Mouse (Mus musculus): Measurements from ENCODE around the gene Ust. TPM values are rescaled to one million over a fixed set of nuclear protein-coding genes. Genes with fewer than 3 reads are reported as not detected.

The Ust gene
- total RNA-seq, 2 experiments from 2014 or later: 50.0 to 52.6 TPM

DNA sequence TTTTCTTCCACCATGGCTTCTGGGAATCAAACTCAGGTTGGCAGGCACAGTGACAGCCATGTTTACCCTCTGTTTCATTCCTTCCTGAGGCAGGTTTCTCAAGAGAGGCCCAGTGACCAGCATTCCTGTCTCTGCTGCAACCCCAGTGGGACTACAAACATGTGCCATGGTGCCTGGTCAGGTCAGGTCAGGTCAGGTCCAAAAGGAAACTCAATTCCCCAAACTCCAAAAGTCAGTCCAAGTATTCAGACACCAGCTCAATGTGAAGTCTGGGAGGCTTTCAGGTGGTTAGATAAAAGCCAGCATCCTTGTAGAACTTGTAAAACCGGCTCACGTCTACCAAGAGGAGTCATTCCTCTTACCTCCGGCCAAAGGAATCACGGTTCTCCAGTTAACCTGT is 333.0 kb downstream of the Ust start:
- no peak for DNase-seq (ENCODE audit: low spot score in 2 of 2)

DNA sequence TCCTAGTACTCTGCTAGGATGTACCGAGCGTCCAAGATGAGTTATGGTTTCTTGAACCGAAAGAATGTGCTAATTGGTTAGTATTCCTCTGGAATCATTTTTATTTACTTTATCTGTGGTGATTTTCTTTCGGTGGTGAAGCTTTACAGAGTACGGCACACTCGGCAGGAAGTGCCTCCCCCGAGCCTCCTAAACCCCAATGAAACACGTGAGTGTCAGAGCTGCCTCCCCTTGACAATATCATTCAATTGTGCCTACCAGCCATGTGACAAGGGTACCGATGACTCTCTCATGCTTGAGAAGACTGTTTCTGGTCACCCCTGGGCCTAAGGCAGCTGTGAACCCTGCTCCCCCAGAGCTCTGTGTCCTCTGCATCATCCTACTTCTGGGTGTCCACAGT is 333.9 kb downstream of the Ust start:
- no peak for DNase-seq (ENCODE audit: low spot score in 2 of 2)

DNA sequence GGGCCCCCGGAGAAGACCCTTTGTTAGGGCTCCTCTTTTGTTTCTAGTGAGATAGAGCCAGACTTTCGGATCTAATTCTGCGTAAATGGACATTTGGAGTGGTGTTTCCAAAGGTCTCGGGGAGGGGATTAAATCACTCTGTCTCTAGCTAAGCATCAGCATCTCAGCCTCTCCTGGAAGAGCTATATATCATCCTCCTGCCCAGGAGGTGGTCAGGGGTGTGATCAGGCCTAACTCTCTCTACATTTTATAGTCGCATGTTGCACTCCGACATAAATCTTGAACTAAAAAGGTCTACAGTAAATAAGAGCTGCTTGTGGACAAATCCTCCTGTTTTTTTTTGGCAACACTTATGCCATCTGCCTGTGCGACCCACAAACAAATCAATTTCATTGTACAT is 335.5 kb downstream of the Ust start:
- DNase-seq (ENCODE audit: low spot score in 2 of 2): no peak

DNA sequence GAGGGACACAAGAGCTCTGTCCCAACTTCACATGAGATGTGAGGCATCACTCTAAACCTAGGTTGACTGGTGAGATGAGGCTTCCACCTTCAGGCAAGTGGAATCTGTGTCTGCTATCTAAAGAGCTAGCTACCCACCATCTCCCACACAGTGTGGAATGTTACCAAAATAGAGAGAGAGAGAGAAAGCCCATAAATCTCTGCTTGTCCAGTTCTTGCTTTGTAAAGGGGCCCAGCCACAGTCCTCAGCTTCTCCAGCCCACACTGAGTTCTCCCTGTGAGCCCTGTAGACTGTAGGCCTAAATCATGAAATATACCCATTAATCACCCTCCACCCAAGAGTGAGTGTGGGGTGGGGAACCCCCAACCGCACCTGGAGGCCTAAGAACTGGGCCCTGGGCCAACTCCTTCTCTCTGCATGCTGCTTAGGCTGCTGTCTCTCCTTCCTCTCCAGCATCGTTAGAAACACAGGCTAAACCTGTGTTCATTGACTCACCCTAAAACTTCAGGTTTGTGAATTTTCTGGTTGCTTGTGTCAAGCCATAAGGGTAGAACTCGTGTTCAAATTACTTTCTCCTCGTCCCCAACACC is 336.9 kb downstream of the Ust start:
- no peak for DNase-seq (ENCODE audit: low spot score in 2 of 2)

DNA sequence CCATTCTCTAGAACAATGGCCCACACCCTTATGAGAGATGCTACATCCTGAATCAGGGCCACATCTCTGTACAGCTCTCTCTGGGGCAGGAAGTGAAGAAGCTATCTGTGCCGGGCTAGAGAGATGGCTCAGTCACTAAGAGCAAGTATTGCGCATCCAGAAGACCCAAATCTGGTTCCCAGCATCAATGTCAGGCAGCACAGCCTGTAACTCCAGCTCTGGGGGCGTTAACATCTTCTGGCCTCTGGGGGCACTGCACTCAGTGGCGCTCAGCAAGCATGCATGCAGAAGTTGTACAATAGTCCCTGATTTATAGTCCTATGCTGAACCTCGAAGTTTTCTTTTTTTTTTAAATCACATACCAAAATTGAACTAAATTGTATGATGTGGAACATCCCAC is 341.0 kb downstream of the Ust start:
- no peak for DNase-seq (ENCODE audit: low spot score in 2 of 2)

DNA sequence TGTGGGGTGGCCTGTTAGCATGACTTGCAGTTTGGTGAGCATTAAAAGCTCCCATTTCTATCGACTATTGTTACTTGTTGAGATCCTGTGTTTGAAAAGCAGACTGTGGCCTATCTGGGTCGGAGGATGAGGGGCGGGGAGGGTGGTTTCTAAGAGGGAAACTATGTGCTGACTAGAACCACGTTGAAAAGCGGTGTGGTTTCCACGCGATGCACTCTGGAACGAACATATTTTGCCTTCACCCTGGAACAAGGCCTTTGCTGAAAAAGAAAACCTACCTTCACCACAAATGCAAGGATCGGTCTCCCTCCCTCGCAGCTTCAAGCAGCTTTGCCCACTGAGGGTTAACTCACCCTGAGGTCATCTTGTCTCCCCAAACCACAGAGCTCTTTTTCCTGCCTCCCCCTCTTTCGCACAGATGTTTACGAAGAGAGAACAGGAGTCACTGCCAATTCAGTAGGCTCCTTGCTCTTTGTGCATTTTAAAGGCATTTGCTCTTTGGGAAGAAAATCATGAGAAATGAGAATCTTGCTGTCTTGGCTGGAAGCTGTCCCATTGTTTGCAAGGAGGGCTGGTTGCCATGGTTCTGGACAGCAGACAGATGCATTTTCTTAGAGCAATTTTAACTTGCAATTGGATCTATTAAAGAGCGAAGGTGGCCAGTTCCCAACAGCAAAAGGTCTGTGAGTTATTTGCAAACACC is 342.1 kb downstream of the Ust start:
- peak in 1 of 2 experiments; percentile 19 for DNase-seq (ENCODE audit: low spot score in 2 of 2)

DNA sequence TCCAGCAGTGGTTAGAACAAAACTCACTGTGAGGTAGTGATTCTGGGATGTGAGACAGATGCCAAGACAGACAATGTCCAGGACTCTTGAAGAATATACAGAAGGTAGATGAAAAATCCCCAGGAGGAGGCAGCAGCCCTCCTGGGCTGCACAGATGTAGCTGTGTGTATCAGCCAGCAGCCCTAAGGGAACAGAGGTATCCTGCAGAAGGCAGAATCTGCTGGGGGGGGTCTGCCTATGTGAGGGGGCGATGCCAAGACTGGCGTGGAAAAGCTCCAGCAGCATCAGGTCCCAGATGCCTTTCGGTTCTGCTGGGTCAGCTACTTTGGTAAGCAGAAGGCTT is 342.6 kb downstream of the Ust start:
- DNase-seq (ENCODE audit: low spot score in 2 of 2): peak in 1 of 2 experiments; percentile 22

DNA sequence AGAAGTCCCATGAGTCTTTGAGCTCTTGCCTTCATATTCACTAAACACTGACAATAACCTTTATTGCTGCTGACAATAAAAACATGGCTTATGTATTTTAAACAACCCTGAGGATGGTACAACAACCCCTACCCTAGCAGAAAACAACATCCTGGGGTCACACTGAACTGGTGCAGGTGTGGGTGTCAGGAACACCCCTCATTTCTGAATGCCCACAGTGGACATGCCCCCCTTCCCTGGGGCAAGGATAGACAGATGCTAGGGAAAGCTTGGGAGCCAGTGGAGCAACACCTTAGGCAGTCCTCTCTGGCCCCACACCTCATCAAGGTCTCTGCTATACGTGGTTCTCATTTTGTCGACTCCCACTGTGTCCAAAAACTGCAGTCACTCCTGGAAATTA is 343.9 kb downstream of the Ust start:
- no peak for DNase-seq (ENCODE audit: low spot score in 2 of 2)

DNA sequence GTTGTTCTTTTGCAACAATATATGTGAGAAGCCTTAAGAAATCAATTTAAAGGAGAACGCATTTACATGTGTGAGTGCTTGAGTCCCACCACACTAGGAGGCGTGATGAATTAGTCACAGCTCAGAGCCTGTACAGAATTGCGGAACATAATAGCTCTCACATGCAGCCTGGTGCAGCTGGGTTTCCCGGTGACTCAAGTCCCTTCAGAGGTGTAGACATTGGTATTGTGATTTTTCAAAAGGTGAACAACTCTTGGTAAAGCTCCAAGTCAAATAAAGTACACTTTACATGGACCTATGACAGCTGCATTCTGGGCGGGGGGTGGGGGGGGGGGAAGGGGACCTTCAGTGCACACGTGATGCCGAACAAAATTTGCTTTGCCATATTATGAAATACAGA is 344.4 kb downstream of the Ust start:
- no peak for DNase-seq (ENCODE audit: low spot score in 2 of 2)

DNA sequence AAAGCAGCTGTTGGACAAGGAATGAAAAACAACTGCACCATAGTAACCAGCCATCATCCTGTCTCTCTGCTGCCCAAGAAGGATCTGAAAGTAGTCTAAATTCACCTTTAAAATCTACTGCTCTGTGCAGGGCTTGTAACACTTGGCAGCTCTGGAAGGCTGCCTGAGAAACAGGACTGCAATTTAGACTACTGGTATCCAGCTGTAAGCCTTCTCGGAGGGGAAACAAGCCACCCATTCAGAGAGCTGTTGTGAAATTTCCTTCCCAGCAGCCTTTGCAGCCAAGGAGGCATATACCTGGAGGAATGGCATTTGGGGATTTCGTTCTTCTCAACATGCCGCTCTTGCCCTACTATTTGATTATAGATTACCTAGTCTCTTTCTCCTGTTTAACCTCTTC is 345.6 kb downstream of the Ust start:
- no peak for DNase-seq (ENCODE audit: low spot score in 2 of 2)

DNA sequence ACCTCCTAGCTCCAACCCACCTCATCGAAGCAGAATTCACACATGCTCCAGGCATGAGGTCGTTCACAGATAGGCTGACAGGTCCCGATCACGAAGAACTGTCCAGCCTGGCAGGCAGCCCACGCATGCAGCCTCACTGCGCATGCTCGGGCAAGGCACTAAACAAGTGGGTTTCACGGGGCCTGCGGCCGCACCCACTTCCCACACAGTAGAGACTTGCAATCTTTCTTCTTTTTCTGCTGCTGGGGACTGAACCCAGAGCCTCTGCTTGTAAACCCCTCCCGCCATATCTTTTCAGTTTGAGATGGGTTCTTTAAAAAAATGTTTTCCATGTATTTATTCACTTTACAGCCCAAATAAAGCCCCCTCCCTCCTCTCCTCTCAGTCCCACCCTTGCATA is 347.1 kb downstream of the Ust start:
- DNase-seq (ENCODE audit: low spot score in 2 of 2): no peak

All from layer of hippocampus, postnatal 10 days (tissue).